Mouse (Mus musculus) liver, postnatal 0 days (tissue): ENCODE measurements around the gene Ppp1r14b.

Experiments used
- CTCF ChIP-seq: sonication (generic); IDR thresholded peaks from 2 replicates; pipeline ENCODE4 v1.5.1; 2016; ENCODE audit warnings: antibody characterized with exemption, low read depth
- EP300 ChIP-seq: IDR thresholded peaks from 2 replicates; pipeline ENCODE4 v1.6.1; 2016; ENCODE audit warnings: antibody characterized with exemption, low read depth, mild to moderate bottlenecking

GRCm38 (mm10) chr19:6970460-6971085, 4.2 kb upstream of the Ppp1r14b start:
- TF ChIP-seq CTCF = no peak
- no peak for TF ChIP-seq EP300
